Mouse (Mus musculus) heart, embryonic 16.5 days (tissue): Measurements from ENCODE around the gene Snx19. TPM values are rescaled to one million over a fixed set of nuclear protein-coding genes. Genes with fewer than 3 reads are reported as not detected.

ENCODE experiments used
- ATAC-seq: fragments of 200-750 bp; cut with Nextera tagmentation; replicated peaks from 2 replicates; pipeline ENCODE4 v1.8.0; 2017; ENCODE audit warnings: moderate number of reproducible peaks; ENCODE audit not compliant: insufficient read depth, low FRiP score; ENCODE audit errors: extremely low read depth
- H3K27ac ChIP-seq: fragments of 300-500 bp; sonication (generic); 2 replicates; pipeline ENCODE4 v1.5.1; 2014; ENCODE audit warnings: mild to moderate bottlenecking, low read length, control low read depth, moderate library complexity
- H3K27me3 ChIP-seq: fragments of 300-500 bp; sonication (generic); 2 replicates; pipeline ENCODE4 v1.6.1; 2014; ENCODE audit warnings: low read length, mixed read lengths; ENCODE audit not compliant: control insufficient read depth, insufficient read depth
- H3K36me3 ChIP-seq: fragments of 300-500 bp; sonication (generic); 2 replicates; pipeline ENCODE4 v1.6.1; 2014; ENCODE audit not compliant: control insufficient read depth, insufficient read depth
- H3K4me1 ChIP-seq: fragments of 300-500 bp; sonication (generic); 2 replicates; pipeline ENCODE4 v1.6.1; 2014; ENCODE audit warnings: low read length, mixed read lengths; ENCODE audit not compliant: control insufficient read depth, insufficient read depth
- H3K4me2 ChIP-seq: fragments of 300-500 bp; sonication (generic); 2 replicates; pipeline ENCODE4 v1.6.1; 2014; ENCODE audit warnings: low read depth, mild to moderate bottlenecking, control low read depth, low read length
- H3K4me3 ChIP-seq: fragments of 300-500 bp; sonication (generic); 2 replicates; pipeline ENCODE4 v1.5.1; 2014; ENCODE audit warnings: mild to moderate bottlenecking, control low read depth, low read length
- H3K9ac ChIP-seq: fragments of 300-500 bp; sonication (generic); 2 replicates; pipeline ENCODE4 v1.6.1; 2014; ENCODE audit warnings: low read length, control low read depth
- H3K9me3 ChIP-seq: fragments of 300-500 bp; sonication (generic); replicated peaks from 2 replicates; pipeline ENCODE4 v1.6.1; 2016; ENCODE audit warnings: low read length; ENCODE audit not compliant: control insufficient read depth
- WGBS: fragments of 180-500 bp; shearing (Covaris S2); extraction: QIAGEN DNeasy Blood & Tissue Kit; methylation state at CpG from one replicate; pipeline ENCODE4 v1.1.7; 2014; 5-methylcytosine and 5-hydroxymethylcytosine counted together
- polyA plus RNA-seq: library from polyadenylated mRNA; unstranded; fragments of >200 nt; fragmentation: Nextera tagmentation; extraction: Ambion mirVana; gene quantifications from 2 replicates; pipeline ENCODE4 v1.2.1, GENCODE M21; 2015

The Snx19 gene
- polyA plus RNA-seq, 1 experiment from 2014 or later: 13.6 TPM

DNA sequence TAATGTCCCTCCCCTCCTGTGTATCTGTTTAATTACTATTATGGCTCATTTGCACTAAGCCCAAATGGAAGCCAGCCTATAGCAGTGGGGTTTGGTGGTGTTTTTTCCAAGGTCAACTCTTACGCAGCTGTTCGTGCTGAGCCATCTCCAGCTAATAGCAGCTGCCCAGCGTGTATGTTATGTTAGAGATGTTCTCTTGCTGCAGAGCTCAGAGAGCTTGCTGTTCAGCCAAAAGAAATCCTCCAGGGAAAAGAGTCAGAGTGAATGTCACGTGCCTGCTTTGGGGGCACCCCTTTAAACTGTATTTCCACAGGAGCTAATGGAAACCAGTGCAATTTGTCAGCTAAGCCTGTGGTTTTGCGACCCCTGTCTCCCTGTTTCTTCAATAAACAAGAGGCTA is 82.1 kb downstream of the Snx19 start:
- Histone ChIP-seq H3K4me2 (no peak overlapping the region), H3K9ac (no peak overlapping the region), H3K9me3 (0 out of 2 replicates have a peak, but pooled peaks cover 3% of the 10 kb centered on the region), H3K27ac (no peak overlapping the region), H3K4me1 (no peaks in the 10 kb centered on the region), H3K27me3 (no peaks in the 10 kb centered on the region), H3K36me3 (no peaks in the 10 kb centered on the region), H3K4me3 (no peak overlapping the region)
- ATAC-seq: no peak
- WGBS: 73% methylated on average over 5 of the region's 5 CpGs

DNA sequence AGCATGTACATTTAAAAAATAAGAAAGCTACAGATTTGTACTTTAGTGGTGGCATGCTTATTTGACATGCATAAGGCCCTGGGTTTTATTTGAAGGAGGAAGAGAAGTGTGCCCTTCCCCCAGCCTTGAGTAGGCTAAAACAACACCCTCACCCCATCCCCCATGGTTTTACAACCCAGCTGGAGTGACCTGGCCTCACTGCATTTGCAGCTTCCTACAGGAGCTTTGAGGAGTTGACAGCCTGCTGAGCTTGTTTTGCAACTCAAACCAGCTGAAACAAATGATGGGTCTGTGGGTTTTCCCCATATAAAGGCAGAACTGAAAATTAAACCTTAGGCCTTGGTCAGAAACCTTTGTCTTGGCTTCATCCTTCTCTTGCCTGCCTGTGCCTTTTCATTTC is 89.0 kb downstream of the Snx19 start:
- Histone ChIP-seq H3K9ac (no peak overlapping the region), H3K4me2 (no peak overlapping the region), H3K27me3 (no peaks in the 10 kb centered on the region), H3K4me3 (no peak overlapping the region), H3K27ac (no peak overlapping the region), H3K4me1 (no peaks in the 10 kb centered on the region), H3K9me3 (0 out of 2 replicates have a peak, but pooled peaks cover 6% of the 10 kb centered on the region), H3K36me3 (no peaks in the 10 kb centered on the region)
- no peak for ATAC-seq
